Mouse (Mus musculus): Measurements from ENCODE around the gene Nlk.

DNA sequence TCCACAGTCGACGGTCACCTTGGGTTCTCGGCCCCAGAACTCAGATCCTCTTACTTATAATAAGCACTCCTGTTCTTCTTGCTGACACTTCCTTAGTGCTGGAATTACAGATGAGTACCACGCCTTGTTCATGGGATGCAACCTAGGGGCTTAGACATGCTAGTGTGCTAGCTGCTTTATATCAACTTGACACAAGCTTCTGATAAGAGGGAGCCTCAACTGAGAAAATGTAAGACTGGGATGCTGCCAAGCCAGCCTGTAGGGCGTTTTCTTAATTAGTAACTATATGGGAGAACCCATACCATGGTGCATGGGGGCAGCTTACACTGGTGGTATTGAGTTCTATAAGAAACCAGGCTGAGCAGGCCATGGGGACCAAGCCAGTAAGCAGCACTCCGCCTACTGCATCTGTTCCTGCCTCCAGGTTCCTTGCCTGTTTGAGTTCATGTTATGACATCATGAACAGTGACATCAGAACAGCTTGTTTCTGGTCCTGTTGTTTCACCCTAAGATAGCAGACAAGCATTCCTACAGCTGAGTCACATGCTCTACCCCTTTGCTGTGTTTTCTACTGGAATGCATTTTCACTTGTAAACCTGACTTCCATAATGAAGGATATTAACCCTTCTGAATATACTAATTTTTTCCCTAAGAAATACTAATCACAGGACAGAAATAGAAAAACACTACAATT lies 102.8 kb downstream of the Nlk start:
- TF ChIP-seq CTCF (IDR thresholded peaks at IDR 0.05; ENCODE audit: extremely low read depth, insufficient read length, insufficient replicate concordance, low read depth, low read length) = no peak
- no peak for TF ChIP-seq POLR2A (IDR thresholded peaks at IDR 0.05; ENCODE audit: low read depth, low read length)
